Mouse (Mus musculus): ENCODE results near the gene Asic3. TPM values are rescaled to one million over a fixed set of nuclear protein-coding genes. Genes with fewer than 3 reads are reported as not detected.
A peak's percentile ranks its signal among the peaks of the same experiment; 100 is the strongest.

Gene Asic3
- polyA plus RNA-seq, 1 experiment, result 2.3 TPM

DNA sequence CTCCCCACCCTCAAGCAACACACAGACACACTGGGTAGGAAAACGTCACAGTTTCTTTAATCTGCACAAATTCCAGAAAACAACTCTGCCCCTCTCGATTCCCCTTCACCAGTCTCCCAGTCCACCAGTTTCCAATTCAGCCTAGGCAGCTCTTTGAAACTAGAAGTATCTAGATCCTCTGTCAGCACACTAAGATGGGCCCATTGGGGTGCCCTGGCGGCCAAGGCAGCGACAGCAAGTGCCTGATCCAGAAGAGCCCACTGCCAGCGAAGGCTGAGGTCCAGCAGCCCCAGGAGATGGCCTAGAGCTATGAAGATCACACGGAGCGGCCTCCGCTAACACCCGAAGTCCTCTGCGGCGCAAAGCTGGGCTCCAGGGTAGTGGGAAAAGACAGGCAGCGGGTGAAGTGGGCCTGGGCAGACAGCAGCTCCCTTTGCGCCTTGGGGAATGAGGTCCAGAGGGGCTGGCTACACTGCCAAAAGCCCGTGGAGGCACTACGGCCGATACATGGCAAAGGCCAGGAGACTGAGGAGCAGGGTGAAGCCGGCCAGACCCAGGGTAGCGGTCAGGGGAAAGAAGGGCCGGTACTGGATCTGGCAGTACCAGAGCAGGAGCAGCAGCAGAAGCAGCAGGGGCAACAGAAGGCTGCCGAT, 32.4 kb downstream of the Asic3 start:
- H3K27ac ChIP-seq (ENCODE audit: insufficient read depth, low read length), result peak overlapping the region; percentile 28; the same call in 1 of the 2 replicates
- peaks cover 4% of the 10 kb centered on the region; the same call in 1 of the 2 replicates for H3K4me1 ChIP-seq (ENCODE audit: control insufficient read depth, insufficient read depth, low read length)
- TF ChIP-seq POLR2A (IDR thresholded peaks at IDR 0.05; ENCODE audit: low read depth, low read length), result no peak
- TF ChIP-seq CTCF (IDR thresholded peaks at IDR 0.05; ENCODE audit: borderline replicate concordance, insufficient read depth, low read length), result no peak
- peak overlapping the region; percentile 40 for H3K4me3 ChIP-seq (ENCODE audit: insufficient read depth, low read length)

DNA sequence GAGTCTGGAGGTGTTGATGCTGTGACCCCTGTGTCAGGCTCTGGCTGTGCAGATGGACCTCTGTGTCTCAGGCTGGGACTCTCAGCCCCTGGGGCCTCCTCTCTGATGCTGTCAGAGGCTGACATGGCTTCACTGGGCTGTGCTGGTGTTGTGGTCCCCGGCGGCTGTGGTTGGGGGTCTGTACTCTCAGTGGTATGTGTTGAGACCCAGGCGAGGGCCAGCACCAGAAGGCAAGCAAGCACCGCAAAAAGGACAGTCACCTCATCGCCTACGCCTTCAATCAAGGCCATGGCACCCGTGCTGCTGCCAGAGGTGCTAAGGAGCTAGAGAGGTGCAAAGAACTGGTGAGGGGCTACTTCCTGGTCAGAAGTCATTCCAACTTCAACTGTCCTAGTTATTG, 33.4 kb downstream of the Asic3 start:
- Histone ChIP-seq H3K27ac (ENCODE audit: insufficient read depth, low read length) (no peak overlapping the region), H3K4me3 (ENCODE audit: insufficient read depth, low read length) (no peak overlapping the region), H3K4me1 (ENCODE audit: control insufficient read depth, insufficient read depth, low read length) (peaks cover 4% of the 10 kb centered on the region; the same call in 1 of the 2 replicates)
- TF ChIP-seq CTCF (IDR thresholded peaks at IDR 0.05; ENCODE audit: borderline replicate concordance, insufficient read depth, low read length) (no peak), POLR2A (IDR thresholded peaks at IDR 0.05; ENCODE audit: low read depth, low read length) (no peak)

DNA sequence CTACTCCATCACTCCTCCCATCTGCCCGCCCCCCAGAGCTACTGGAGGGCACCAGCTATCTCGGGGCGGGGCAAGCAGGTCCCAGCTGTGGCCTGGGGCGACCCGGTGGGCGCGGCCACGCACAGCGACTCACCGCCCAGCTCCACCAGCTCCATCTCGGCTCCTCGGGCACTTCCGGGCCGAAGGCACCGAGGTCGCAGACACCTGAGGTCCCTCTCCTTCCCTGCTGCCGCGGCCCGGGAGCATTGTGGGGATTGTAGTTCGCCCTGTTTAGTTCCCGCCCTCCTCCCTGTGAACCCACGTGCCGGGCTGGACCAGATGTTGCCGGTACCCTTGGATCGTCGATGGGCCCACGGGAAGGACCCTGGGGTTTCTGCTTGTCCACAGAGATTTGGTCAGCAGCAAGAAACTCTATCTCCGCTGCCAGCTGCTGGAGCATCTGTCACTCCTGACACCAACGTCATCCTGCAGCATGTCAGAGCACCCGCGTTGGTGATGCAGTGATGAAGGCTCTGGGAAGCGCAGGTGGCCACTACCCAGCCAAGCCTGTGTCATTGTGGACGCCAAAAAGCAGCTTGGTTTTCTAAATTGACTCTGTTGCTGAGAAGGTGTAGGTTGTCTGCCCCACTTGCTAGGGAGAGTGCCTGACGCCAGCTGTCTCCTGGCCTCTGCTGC, 34.6 kb downstream of the Asic3 start, which contains the start of gene Tmub1:
Gene Tmub1 (minus strand): TSS at position 231 of the 675 bp plus-strand sequence.
- TF ChIP-seq POLR2A (IDR thresholded peaks at IDR 0.05; ENCODE audit: low read depth, low read length), result peak; percentile 22; the same call in 1 of the 2 replicates
- no peak for TF ChIP-seq CTCF (IDR thresholded peaks at IDR 0.05; ENCODE audit: borderline replicate concordance, insufficient read depth, low read length)
- Histone ChIP-seq H3K4me3 (ENCODE audit: insufficient read depth, low read length) (peak within 1 kb of the TSS; percentile 43), H3K4me1 (ENCODE audit: control insufficient read depth, insufficient read depth, low read length) (peaks cover 4% of the 10 kb centered on the region; the same call in 1 of the 2 replicates), H3K27ac (ENCODE audit: insufficient read depth, low read length) (no peak within 1 kb of the TSS)

DNA sequence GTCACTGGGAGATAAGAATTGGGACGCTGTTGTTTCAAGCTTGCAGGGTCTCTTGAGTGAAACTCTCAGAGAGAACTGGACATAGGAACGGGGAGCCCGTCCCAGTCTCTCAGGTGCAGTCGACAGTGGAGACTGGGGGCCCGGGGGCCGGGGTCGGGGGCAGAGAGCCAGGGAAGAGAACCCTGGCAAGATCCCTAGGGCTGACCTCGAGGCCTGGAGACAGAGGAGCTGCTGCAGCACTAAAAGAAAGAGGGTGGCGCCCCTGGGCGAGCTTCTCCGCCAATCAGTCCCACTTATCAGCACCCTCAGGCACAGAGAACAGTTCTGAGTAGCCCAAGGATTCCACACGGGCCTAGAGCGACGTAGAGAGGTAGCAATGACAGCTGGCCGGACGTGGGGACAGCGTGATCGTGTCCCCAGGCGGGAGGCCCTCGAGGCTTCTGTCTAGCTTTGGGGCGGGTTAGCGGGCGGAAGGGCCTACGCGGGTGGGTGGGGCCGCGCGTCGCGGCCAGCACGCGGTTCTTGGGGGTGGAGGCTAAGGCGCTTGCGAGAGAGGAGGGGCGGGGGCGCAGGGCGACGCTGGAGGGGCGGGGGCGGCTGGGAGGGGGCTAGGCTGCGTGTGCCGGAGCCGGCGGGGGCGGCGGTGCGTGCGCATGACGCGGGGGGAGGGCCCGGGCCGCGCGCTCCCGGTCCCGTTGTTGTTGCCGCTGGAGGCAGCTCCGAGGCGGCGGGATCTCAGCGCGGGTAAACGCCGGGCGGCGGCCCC, 38.3 kb downstream of the Asic3 start:
- peak overlapping the region; percentile 48 for H3K27ac ChIP-seq (ENCODE audit: insufficient read depth, low read length)
- H3K4me1 ChIP-seq (ENCODE audit: control insufficient read depth, insufficient read depth, low read length), result peaks cover 11% of the 10 kb centered on the region
- peak overlapping the region; percentile 35 for H3K4me3 ChIP-seq (ENCODE audit: insufficient read depth, low read length)
- no peak for TF ChIP-seq CTCF (IDR thresholded peaks at IDR 0.05; ENCODE audit: borderline replicate concordance, insufficient read depth, low read length)
- peak; percentile 83 for TF ChIP-seq POLR2A (IDR thresholded peaks at IDR 0.05; ENCODE audit: low read depth, low read length)

DNA sequence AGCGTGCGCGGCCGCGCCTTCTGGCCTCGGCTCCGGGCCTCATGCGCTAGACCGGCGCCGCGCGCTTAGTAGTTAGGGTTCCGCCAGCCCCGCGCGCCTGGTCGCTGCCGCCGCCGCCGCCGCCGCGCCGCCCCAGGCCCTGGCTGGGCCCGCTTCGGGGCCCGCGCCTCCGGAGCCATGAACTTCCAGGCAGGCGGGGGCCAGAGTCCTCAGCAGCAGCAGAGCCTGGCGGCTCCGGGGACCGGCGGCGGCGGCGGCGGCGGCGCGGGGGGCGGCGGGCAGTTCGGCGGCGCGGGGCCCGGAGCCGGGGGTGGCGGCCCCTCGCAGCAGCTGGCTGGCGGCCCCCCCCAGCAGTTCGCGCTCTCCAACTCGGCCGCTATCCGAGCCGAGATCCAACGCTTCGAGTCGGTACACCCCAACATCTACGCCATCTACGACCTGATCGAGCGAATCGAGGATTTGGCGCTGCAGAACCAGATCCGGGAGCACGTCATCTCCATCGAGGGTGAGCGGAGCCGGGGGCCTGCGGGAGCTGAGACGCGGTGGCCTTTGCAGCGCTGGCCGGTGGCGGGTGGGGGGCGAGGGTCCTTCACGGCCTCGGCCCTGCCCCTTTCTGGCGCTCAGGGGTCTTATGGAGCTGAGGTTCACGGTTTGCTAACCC, 39.0 kb downstream of the Asic3 start, which contains the start of gene Agap3:
Gene Agap3 (plus strand): TSS at position 148 of the 661 bp plus-strand sequence.
- H3K4me1 ChIP-seq (ENCODE audit: control insufficient read depth, insufficient read depth, low read length), result peaks cover 11% of the 10 kb centered on the region
- H3K4me3 ChIP-seq (ENCODE audit: insufficient read depth, low read length), result peak within 1 kb of the TSS; percentile 62
- peak within 1 kb of the TSS; percentile 48 for H3K27ac ChIP-seq (ENCODE audit: insufficient read depth, low read length)
- TF ChIP-seq POLR2A (IDR thresholded peaks at IDR 0.05; ENCODE audit: low read depth, low read length) (no peak), CTCF (IDR thresholded peaks at IDR 0.05; ENCODE audit: borderline replicate concordance, insufficient read depth, low read length) (no peak)

DNA sequence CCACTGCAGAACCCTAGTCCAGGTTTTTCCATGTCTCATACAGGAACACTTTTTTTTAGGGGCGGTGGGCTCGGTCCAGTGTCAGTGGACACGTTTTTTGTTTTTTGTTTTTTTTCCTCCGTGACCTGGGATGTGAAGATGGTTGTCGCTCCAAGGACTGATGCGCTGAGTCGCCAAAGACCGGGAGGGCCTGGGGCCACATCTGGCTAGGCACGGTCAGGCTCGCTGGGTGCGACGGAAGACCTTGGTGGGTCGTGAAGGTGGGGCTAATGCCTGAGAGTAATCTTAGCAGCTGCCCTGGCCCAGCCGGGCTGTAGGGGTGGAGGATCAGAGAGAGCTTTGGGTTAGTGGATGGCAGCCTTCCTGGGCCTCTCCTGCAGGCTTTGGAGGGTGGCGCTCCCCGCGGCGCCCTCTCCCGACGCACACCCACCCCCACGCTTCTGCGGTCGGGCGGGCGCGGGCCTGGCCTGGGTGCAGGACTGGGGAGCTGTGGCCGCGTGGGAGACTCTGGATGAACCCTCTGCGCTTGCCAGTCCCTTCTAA, 39.6 kb downstream of the Asic3 start:
- peaks cover 11% of the 10 kb centered on the region for H3K4me1 ChIP-seq (ENCODE audit: control insufficient read depth, insufficient read depth, low read length)
- TF ChIP-seq CTCF (IDR thresholded peaks at IDR 0.05; ENCODE audit: borderline replicate concordance, insufficient read depth, low read length) (no peak), POLR2A (IDR thresholded peaks at IDR 0.05; ENCODE audit: low read depth, low read length) (no peak)
- peak overlapping the region; percentile 1; the same call in 1 of the 2 replicates for H3K27ac ChIP-seq (ENCODE audit: insufficient read depth, low read length)
- peak overlapping the region; percentile 62 for H3K4me3 ChIP-seq (ENCODE audit: insufficient read depth, low read length)

DNA sequence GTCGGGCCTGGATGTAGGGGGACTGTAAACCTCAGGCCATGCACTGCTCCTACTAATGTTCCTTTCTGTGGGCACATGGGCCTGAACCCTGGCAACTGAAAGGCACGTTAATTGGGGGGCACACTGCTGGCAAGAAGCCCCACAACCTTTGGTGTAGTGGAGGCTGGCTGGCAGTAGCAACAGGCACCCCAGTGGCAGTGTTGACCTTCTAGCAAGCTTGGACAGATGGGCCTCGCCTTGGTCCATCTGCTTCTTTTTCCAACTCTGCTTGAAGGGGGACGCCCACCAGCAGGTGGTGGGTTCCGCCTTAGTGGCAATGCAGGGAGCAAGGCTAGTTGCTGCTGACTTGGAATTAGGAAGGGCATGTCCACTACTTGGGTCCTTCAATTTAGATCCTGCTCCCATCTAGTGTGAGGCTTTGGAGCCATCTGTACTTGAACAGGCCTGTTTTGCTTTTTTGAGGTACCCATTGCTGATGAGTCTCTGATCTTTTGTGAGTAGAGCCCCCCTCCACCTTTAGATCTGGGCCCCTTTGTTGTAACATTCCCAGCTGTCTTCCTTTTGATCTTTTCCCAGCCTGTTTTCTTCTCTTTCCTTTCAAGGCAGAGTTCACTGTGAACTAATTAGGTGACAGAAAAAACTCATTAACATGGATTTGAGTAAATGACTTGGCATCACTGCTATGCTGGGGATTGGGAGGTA, 40.2 kb downstream of the Asic3 start:
- Histone ChIP-seq H3K27ac (ENCODE audit: insufficient read depth, low read length) (no peak overlapping the region), H3K4me3 (ENCODE audit: insufficient read depth, low read length) (peak overlapping the region; percentile 62), H3K4me1 (ENCODE audit: control insufficient read depth, insufficient read depth, low read length) (peaks cover 11% of the 10 kb centered on the region)
- TF ChIP-seq CTCF (IDR thresholded peaks at IDR 0.05; ENCODE audit: borderline replicate concordance, insufficient read depth, low read length) (no peak), POLR2A (IDR thresholded peaks at IDR 0.05; ENCODE audit: low read depth, low read length) (no peak)

DNA sequence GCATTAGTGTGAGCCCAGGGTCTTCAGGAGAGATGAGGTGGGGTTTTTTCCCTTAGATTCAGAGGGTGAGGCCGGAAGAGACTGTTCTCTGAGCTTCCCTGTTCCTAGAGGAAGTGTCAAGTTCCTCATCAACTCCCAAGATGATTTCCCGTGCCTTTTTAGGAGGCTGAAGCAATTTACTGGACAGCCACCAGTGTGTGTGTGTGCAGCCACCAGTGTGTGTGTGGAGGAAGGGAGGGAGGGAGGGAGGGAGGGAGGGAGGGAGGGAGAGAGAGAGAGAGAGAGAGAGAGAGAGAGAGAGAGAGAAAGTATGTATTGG, 40.8 kb downstream of the Asic3 start:
- peaks cover 11% of the 10 kb centered on the region for H3K4me1 ChIP-seq (ENCODE audit: control insufficient read depth, insufficient read depth, low read length)

More for the DNA sequence above, 40.8 kb downstream of the Asic3 start:
- Histone ChIP-seq H3K4me3 (ENCODE audit: insufficient read depth, low read length) (peak overlapping the region; percentile 62), H3K27ac (ENCODE audit: insufficient read depth, low read length) (no peak overlapping the region)
- TF ChIP-seq CTCF (IDR thresholded peaks at IDR 0.05; ENCODE audit: borderline replicate concordance, insufficient read depth, low read length) (no peak), POLR2A (IDR thresholded peaks at IDR 0.05; ENCODE audit: low read depth, low read length) (no peak)

Data from embryonic fibroblast, embryonic 13.5 days (primary cell).